Mouse (Mus musculus) stomach, embryonic 15.5 days (tissue): ENCODE results near the gene Alyref. TPM values are rescaled to one million over a fixed set of nuclear protein-coding genes. Genes with fewer than 3 reads are reported as not detected.

ENCODE experiments used
- ATAC-seq: fragments of 200-750 bp; cut with Nextera tagmentation; 2 replicates; pipeline ENCODE4 v1.8.0; 2017; ENCODE audit warnings: low read depth, moderate number of reproducible peaks, moderate TSS enrichment; ENCODE audit not compliant: insufficient read depth, low FRiP score
- H3K27ac ChIP-seq: fragments of 300-500 bp; sonication (generic); 2 replicates; pipeline ENCODE4 v1.5.1; 2015; ENCODE audit warnings: mild to moderate bottlenecking, inconsistent platforms
- H3K27me3 ChIP-seq: fragments of 300-500 bp; sonication (generic); replicated peaks from 2 replicates; pipeline ENCODE4 v1.6.1; 2015; ENCODE audit warnings: inconsistent platforms
- H3K36me3 ChIP-seq: fragments of 300-500 bp; sonication (generic); 2 replicates; pipeline ENCODE4 v1.6.1; 2015; ENCODE audit warnings: inconsistent platforms
- H3K4me1 ChIP-seq: fragments of 300-500 bp; sonication (generic); 2 replicates; pipeline ENCODE4 v1.6.1; 2015; ENCODE audit warnings: inconsistent platforms
- H3K4me2 ChIP-seq: fragments of 300-500 bp; sonication (generic); 2 replicates; pipeline ENCODE4 v1.6.1; 2015; ENCODE audit warnings: mild to moderate bottlenecking, inconsistent platforms
- H3K4me3 ChIP-seq: fragments of 300-500 bp; sonication (generic); replicated peaks from 2 replicates; pipeline ENCODE4 v1.5.1; 2015; ENCODE audit warnings: inconsistent platforms
- H3K9ac ChIP-seq: fragments of 300-500 bp; sonication (generic); 2 replicates; pipeline ENCODE4 v1.6.1; 2015; ENCODE audit warnings: inconsistent platforms
- H3K9me3 ChIP-seq: fragments of 300-500 bp; sonication (generic); 2 replicates; pipeline ENCODE4 v1.6.1; 2016; ENCODE audit warnings: inconsistent platforms
- WGBS: fragments of 180-500 bp; shearing (Covaris S2); methylation state at CpG from one replicate; pipeline ENCODE4 v1.1.7; 2015; 5-methylcytosine and 5-hydroxymethylcytosine counted together
- polyA plus RNA-seq: library from polyadenylated mRNA; unstranded; fragments of >200 nt; fragmentation: Nextera tagmentation; extraction: Ambion mirVana; gene quantifications from 2 replicates; pipeline ENCODE4 v1.2.1, GENCODE M21; 2015

Alyref gene
- polyA plus RNA-seq, 1 experiment from 2014 or later = 420 TPM

DNA sequence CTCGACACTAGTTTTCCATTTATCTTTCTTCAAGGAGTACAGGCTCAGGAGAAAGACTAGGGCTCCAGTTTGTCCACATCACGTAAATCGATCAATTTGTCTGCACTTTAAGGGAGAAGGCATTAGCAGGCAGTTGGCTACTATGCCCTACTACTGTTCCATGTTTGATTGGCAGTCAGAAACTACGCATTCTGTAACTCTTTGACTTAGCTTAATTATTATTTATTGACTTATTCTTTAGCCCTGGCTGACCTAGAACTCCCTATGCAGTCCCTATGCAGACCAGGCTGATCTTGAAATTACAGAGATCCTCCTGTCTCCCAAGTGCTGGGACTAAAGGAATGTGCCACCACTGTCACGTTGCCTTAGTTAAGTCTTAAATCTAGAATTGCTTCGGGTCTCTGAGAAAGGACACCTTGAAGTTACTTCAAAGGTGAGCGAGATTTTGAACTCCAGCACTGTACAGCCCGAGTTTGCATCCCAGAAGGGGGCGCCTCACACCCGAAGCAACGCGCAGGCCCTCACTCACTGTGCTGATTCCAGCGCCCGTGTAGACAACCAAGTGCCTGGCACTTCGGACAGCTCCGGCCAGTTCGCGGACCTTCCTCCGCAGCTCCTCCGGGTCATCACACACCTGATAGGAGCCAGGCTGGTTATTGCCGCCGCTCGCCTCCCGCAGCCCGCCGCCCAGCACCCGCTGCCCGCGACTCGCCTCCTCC is 26.0 kb upstream of the Alyref start:
- ATAC-seq = peak; percentile 76
- H3K36me3 ChIP-seq = peaks cover 27% of the 10 kb centered on the region
- peak overlapping the region; percentile 96 for H3K4me2 ChIP-seq
- 11% methylated on average over 30 of the region's 30 CpGs for WGBS
- peak overlapping the region; percentile 88 for H3K27ac ChIP-seq
- peak overlapping the region; percentile 82 for H3K4me3 ChIP-seq
- H3K9ac ChIP-seq = peak overlapping the region; percentile 87
- H3K27me3 ChIP-seq = no peaks in the 10 kb centered on the region
- peaks cover 18% of the 10 kb centered on the region for H3K4me1 ChIP-seq
- H3K9me3 ChIP-seq = no peaks in the 10 kb centered on the region

GRCm38 (mm10) chr11:120622805-120623204 is 24.6 kb upstream of the Alyref start:
- WGBS = 91% methylated on average over 6 of the region's 6 CpGs

GRCm38 (mm10) chr11:120620195-120620594 is 22.0 kb upstream of the Alyref start:
- H3K27me3 ChIP-seq = no peaks in the 10 kb centered on the region
- H3K4me1 ChIP-seq = peaks cover 28% of the 10 kb centered on the region
- no peaks in the 10 kb centered on the region for H3K9me3 ChIP-seq
- no peak overlapping the region for H3K4me3 ChIP-seq
- peaks cover 27% of the 10 kb centered on the region for H3K36me3 ChIP-seq
- 92% methylated on average over 14 of the region's 14 CpGs for WGBS
- no peak overlapping the region for H3K4me2 ChIP-seq
- H3K9ac ChIP-seq = no peak overlapping the region
- no peak for ATAC-seq
- no peak overlapping the region for H3K27ac ChIP-seq

More at GRCm38 (mm10) chr11:120622805-120623204, 24.6 kb upstream of the Alyref start:
- Histone ChIP-seq H3K36me3 (peaks cover 30% of the 10 kb centered on the region), H3K9me3 (no peaks in the 10 kb centered on the region), H3K4me2 (no peak overlapping the region), H3K27me3 (no peaks in the 10 kb centered on the region), H3K4me3 (no peak overlapping the region), H3K4me1 (peaks cover 20% of the 10 kb centered on the region), H3K9ac (no peak overlapping the region), H3K27ac (no peak overlapping the region)
- ATAC-seq = no peak

- Histone ChIP-seq H3K9me3 (no peaks in the 10 kb centered on the region), H3K36me3 (peaks cover 34% of the 10 kb centered on the region), H3K27me3 (no peaks in the 10 kb centered on the region), H3K27ac (0 out of 2 replicates have a peak overlapping the region, but pooled peaks have one; percentile 42), H3K4me1 (peaks cover 24% of the 10 kb centered on the region), H3K4me2 (no peak overlapping the region), H3K9ac (no peak overlapping the region), H3K4me3 (no peak overlapping the region)
- ATAC-seq = no peak
- 91% methylated on average over 25 of the region's 25 CpGs for WGBS
Measured at GRCm38 (mm10) chr11:120618619-120619535, 20.7 kb upstream of the Alyref start.

DNA sequence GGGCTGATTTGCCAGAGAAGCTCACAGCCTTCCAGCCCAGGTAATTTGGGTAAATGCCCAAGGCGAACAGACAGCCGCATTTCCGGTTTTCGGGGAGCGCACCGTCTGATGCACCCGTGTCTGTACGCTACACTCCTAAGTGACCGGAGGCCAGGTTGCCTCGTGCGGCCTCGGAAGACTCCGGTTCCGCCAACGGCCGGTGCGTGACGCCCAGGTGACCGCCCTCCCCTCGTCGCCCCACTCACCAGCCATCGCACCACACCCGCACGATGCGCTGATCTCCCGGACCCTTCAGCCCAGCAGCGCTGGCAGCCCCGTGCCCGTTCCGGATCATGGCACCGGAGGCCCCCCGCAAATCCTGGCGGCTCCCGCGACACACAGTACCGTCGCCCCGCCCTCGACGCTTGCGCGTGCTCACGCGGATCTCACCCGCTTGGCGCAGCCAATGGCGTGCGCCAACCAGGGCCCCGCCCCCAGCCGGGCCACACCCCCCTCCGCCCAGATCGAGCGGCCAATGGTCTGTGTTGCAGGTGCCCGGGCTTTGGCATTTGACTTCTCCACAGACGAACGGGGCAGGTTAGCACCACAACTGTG is 19.5 kb upstream of the Alyref start, which contains the start of gene Pcyt2:
Gene Pcyt2, minus strand, starts transcription at position 418 of the 594 bp plus-strand sequence.
- peak within 1 kb of the TSS; percentile 76 for H3K27ac ChIP-seq
- H3K36me3 ChIP-seq = peaks cover 44% of the 10 kb centered on the region
- WGBS = under 1% methylated on average over 56 of the region's 56 CpGs
- ATAC-seq = peak; percentile 96
- peak within 1 kb of the TSS; percentile 91 for H3K9ac ChIP-seq
- peaks cover 23% of the 10 kb centered on the region for H3K4me1 ChIP-seq
- peak within 1 kb of the TSS; percentile 83 for H3K4me2 ChIP-seq
- H3K27me3 ChIP-seq = no peaks in the 10 kb centered on the region
- H3K4me3 ChIP-seq = peak within 1 kb of the TSS; percentile 69
- no peaks in the 10 kb centered on the region for H3K9me3 ChIP-seq

DNA sequence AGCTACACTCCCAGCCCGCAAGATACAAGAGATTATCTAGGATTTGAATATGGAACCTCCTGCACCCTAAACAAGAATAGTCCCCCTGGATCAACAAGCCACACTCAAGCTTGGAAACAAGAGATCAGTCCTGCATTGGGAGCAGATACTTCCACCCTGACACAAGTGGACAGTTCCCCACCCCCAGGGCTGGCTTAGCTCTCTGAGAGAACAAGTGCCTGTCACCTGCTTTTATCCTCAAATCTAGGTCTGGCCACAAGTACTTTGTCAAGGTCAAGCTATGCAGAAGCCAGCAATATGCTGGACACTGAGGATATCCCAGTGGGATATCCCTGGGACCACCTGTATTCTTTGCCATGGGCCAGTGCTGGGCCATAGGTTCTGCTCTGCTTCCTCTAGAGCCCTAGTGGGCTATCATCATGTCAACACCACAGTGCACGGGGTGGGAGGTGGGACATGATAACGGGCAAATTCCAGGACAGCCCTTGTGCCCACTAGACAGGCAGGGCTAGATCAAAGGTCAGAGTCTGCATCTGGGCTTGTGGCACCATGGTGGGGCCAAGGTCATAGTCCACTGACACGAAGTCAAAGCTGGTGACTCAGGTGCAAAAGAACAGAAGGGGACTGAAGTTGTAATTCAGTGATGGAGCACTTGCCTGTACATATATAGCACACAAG is 18.6 kb upstream of the Alyref start:
- ATAC-seq = no peak
- Histone ChIP-seq H3K4me2 (peak overlapping the region; percentile 83), H3K27ac (peak overlapping the region; percentile 76; the same call in 1 of the 2 replicates), H3K9ac (peak overlapping the region; percentile 91), H3K27me3 (no peaks in the 10 kb centered on the region), H3K4me1 (peaks cover 23% of the 10 kb centered on the region), H3K36me3 (peaks cover 52% of the 10 kb centered on the region), H3K4me3 (peak overlapping the region; percentile 69), H3K9me3 (no peaks in the 10 kb centered on the region)
- 45% methylated on average over 4 of the region's 4 CpGs for WGBS

GRCm38 (mm10) chr11:120615606-120616203 is 17.5 kb upstream of the Alyref start:
- H3K4me2 ChIP-seq = peak overlapping the region; percentile 14; the same call in 1 of the 2 replicates
- no peak overlapping the region for H3K27ac ChIP-seq
- no peak for ATAC-seq
- peaks cover 23% of the 10 kb centered on the region for H3K4me1 ChIP-seq
- H3K9me3 ChIP-seq = no peaks in the 10 kb centered on the region
- H3K9ac ChIP-seq = no peak overlapping the region
- WGBS = 89% methylated on average over 11 of the region's 11 CpGs
- H3K27me3 ChIP-seq = no peaks in the 10 kb centered on the region
- no peak overlapping the region for H3K4me3 ChIP-seq
- H3K36me3 ChIP-seq = peaks cover 55% of the 10 kb centered on the region

- Histone ChIP-seq H3K4me2 (no peak overlapping the region), H3K9ac (no peak overlapping the region), H3K36me3 (peaks cover 50% of the 10 kb centered on the region)
Measured at GRCm38 (mm10) chr11:120615167-120615566, 17.0 kb upstream of the Alyref start.

GRCm38 (mm10) chr11:120613976-120614375 is 15.8 kb upstream of the Alyref start:
- Histone ChIP-seq H3K4me2 (no peak overlapping the region), H3K9ac (no peak overlapping the region), H3K36me3 (peaks cover 42% of the 10 kb centered on the region), H3K27ac (no peak overlapping the region), H3K9me3 (no peaks in the 10 kb centered on the region), H3K27me3 (no peaks in the 10 kb centered on the region), H3K4me1 (peaks cover 26% of the 10 kb centered on the region), H3K4me3 (no peak overlapping the region)
- 86% methylated on average over 8 of the region's 8 CpGs for WGBS
- ATAC-seq = no peak

More at GRCm38 (mm10) chr11:120615167-120615566, 17.0 kb upstream of the Alyref start:
- H3K4me1 ChIP-seq = peaks cover 23% of the 10 kb centered on the region
- no peak overlapping the region for H3K4me3 ChIP-seq
- no peak overlapping the region for H3K27ac ChIP-seq
- no peaks in the 10 kb centered on the region for H3K27me3 ChIP-seq
- no peak for ATAC-seq
- WGBS = 92% methylated on average over 6 of the region's 6 CpGs
- H3K9me3 ChIP-seq = no peaks in the 10 kb centered on the region

- H3K4me2 ChIP-seq = no peak overlapping the region
- H3K4me3 ChIP-seq = no peak overlapping the region
- H3K27ac ChIP-seq = no peak overlapping the region
- H3K27me3 ChIP-seq = no peaks in the 10 kb centered on the region
- peaks cover 31% of the 10 kb centered on the region for H3K4me1 ChIP-seq
- H3K9me3 ChIP-seq = no peaks in the 10 kb centered on the region
- no peak for ATAC-seq
- H3K36me3 ChIP-seq = peaks cover 37% of the 10 kb centered on the region
- WGBS = 90% methylated on average over 10 of the region's 10 CpGs
- H3K9ac ChIP-seq = no peak overlapping the region
Measured at GRCm38 (mm10) chr11:120613481-120613972, 15.4 kb upstream of the Alyref start.

DNA sequence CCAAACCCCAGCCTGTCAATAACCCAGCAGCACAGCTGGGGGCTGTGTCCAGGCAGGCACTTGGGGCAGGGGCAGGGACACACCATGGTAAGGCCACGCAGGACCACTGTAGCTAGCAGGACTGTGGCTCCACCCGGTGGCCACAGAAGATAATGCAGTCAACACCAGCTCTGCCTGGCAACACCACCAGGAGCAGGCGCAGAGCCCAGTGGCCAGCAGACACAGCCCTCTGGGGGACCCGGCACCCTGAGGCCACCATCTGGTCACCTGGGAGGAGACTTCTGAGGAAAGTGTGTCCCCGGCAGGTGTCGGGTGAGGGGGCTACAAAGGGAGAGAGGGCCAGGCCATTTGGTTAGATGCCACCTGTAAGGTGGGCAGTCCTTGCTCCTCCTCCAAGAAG is 14.6 kb upstream of the Alyref start:
- H3K4me1 ChIP-seq = peaks cover 36% of the 10 kb centered on the region
- H3K36me3 ChIP-seq = peaks cover 35% of the 10 kb centered on the region
- ATAC-seq = no peak
- H3K9me3 ChIP-seq = no peaks in the 10 kb centered on the region
- 36% methylated on average over 6 of the region's 6 CpGs for WGBS
- no peak overlapping the region for H3K27ac ChIP-seq
- H3K27me3 ChIP-seq = no peaks in the 10 kb centered on the region
- no peak overlapping the region for H3K4me3 ChIP-seq
- H3K9ac ChIP-seq = no peak overlapping the region
- H3K4me2 ChIP-seq = no peak overlapping the region
